Mouse (Mus musculus) midbrain, embryonic 11.5 days (tissue): Measurements from ENCODE around the gene Ccdc148. TPM values are rescaled to one million over a fixed set of nuclear protein-coding genes. Genes with fewer than 3 reads are reported as not detected.

Experiments used
- ATAC-seq: fragments of 200-750 bp; cut with Nextera tagmentation; 2 replicates; pipeline ENCODE4 v1.8.0; 2017; ENCODE audit warnings: moderate TSS enrichment, moderate library complexity; ENCODE audit not compliant: low FRiP score
- DNase-seq: peaks from one replicate; pipeline ENCODE4 v3.0.0; 2015; ENCODE audit warnings: low spot score; ENCODE audit errors: missing footprints
- H3K27ac ChIP-seq: fragments of 300-500 bp; sonication (generic); 2 replicates; pipeline ENCODE4 v1.5.1; 2014; ENCODE audit warnings: low read depth, low read length
- H3K27me3 ChIP-seq: fragments of 300-500 bp; sonication (generic); 2 replicates; pipeline ENCODE4 v1.6.1; 2014; ENCODE audit warnings: mild to moderate bottlenecking, low read length, moderate library complexity, mixed read lengths; ENCODE audit not compliant: control insufficient read depth, insufficient read depth
- H3K36me3 ChIP-seq: fragments of 300-500 bp; sonication (generic); 2 replicates; pipeline ENCODE4 v1.6.1; 2014; ENCODE audit warnings: mild to moderate bottlenecking, low read length, moderate library complexity, mixed read lengths; ENCODE audit not compliant: control insufficient read depth, insufficient read depth
- H3K4me1 ChIP-seq: fragments of 300-500 bp; sonication (generic); 2 replicates; pipeline ENCODE4 v1.6.1; 2014; ENCODE audit warnings: low read length; ENCODE audit not compliant: control insufficient read depth, insufficient read depth
- H3K4me2 ChIP-seq: fragments of 300-500 bp; sonication (generic); 2 replicates; pipeline ENCODE4 v1.6.1; 2014; ENCODE audit warnings: mild to moderate bottlenecking, moderate library complexity
- H3K4me3 ChIP-seq: fragments of 300-500 bp; sonication (generic); 2 replicates; pipeline ENCODE4 v1.5.1; 2014; ENCODE audit warnings: low read depth, low read length
- H3K9ac ChIP-seq: fragments of 300-500 bp; sonication (generic); 2 replicates; pipeline ENCODE4 v1.6.1; 2014; ENCODE audit warnings: low read length
- H3K9me3 ChIP-seq: fragments of 300-500 bp; sonication (generic); 2 replicates; pipeline ENCODE4 v1.6.1; 2016; ENCODE audit warnings: low read length; ENCODE audit not compliant: control insufficient read depth
- WGBS: fragments of 180-500 bp; shearing (Covaris S2); extraction: QIAGEN DNeasy Blood & Tissue Kit; methylation state at CpG from one replicate; pipeline ENCODE4 v1.1.7; 2014; 5-methylcytosine and 5-hydroxymethylcytosine counted together
- polyA plus RNA-seq: library from polyadenylated mRNA; unstranded; fragments of >200 nt; fragmentation: Nextera tagmentation; extraction: Ambion mirVana; gene quantifications from 2 replicates; pipeline ENCODE4 v1.2.1, GENCODE M21; 2014

Gene Ccdc148
- polyA plus RNA-seq, 1 experiment from 2014 or later, result 0.55 TPM

- WGBS, result 53% methylated on average over 6 of the region's 6 CpGs
- H3K4me1 ChIP-seq, result peaks cover 7% of the 10 kb centered on the region; the same call in 1 of the 2 replicates
- H3K27me3 ChIP-seq, result no peaks in the 10 kb centered on the region
- H3K9ac ChIP-seq, result no peak overlapping the region
- no peaks in the 10 kb centered on the region for H3K36me3 ChIP-seq
- no peak for DNase-seq
- no peak overlapping the region for H3K4me3 ChIP-seq
- H3K9me3 ChIP-seq, result no peaks in the 10 kb centered on the region
- H3K27ac ChIP-seq, result no peak overlapping the region
- H3K4me2 ChIP-seq, result no peak overlapping the region
- no peak for ATAC-seq
Measured at GRCm38 (mm10) chr2:59048775-59049451, 111.6 kb downstream of the Ccdc148 start.

DNA sequence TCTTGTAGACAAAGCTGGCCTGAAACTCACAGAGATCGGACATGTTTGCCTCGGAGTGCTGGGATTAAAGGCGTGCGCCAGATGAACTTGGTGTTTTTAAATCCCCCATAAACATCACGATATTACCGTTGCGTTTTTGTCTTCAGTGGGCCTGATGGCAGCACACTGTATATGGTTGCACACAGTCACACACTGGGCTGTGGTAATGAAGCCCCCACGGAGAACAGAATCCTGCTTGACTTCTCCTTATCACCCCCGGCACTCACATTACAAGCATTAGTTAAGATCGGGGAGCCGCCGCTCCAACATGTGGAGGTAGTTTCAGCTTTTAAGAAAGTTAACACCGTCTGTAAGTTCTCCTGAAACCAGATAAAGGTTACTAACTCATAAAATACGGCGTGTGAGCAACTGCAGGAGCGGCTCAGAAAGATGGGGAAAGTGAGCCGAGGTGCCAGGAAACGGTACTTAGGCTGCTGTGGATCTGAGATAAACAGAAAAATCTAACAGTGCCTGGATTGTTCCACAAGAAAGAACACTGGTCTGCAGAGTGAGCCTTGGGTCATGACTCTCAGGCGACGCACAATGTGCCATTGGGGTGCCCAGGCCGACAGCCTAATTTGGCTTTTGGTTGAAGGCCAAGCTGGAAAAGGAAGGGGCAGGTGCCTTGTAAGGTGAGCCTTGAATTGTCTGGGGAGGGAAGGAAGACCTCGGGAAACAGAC lies 117.0 kb downstream of the Ccdc148 start:
- no peaks in the 10 kb centered on the region for H3K36me3 ChIP-seq
- no peak overlapping the region for H3K4me3 ChIP-seq
- DNase-seq (no peak), ATAC-seq (no peak)
- no peak overlapping the region for H3K9ac ChIP-seq
- H3K9me3 ChIP-seq, result no peaks in the 10 kb centered on the region
- no peaks in the 10 kb centered on the region for H3K4me1 ChIP-seq
- no peaks in the 10 kb centered on the region for H3K27me3 ChIP-seq
- no peak overlapping the region for H3K4me2 ChIP-seq
- H3K27ac ChIP-seq, result no peak overlapping the region
- 83% methylated on average over 22 of the region's 22 CpGs for WGBS

GRCm38 (mm10) chr2:59042616-59043015 lies 117.9 kb downstream of the Ccdc148 start:
- no peak overlapping the region for H3K4me2 ChIP-seq
- no peaks in the 10 kb centered on the region for H3K4me1 ChIP-seq
- no peaks in the 10 kb centered on the region for H3K36me3 ChIP-seq
- no peaks in the 10 kb centered on the region for H3K9me3 ChIP-seq
- no peak for ATAC-seq
- DNase-seq, result no peak
- no peaks in the 10 kb centered on the region for H3K27me3 ChIP-seq
- H3K9ac ChIP-seq, result no peak overlapping the region
- H3K4me3 ChIP-seq, result no peak overlapping the region
- 66% methylated on average over 13 of the region's 13 CpGs for WGBS
- H3K27ac ChIP-seq, result no peak overlapping the region

GRCm38 (mm10) chr2:59036433-59036832 lies 124.0 kb downstream of the Ccdc148 start:
- Histone ChIP-seq H3K36me3 (no peaks in the 10 kb centered on the region), H3K27ac (no peak overlapping the region), H3K4me3 (no peak overlapping the region), H3K9ac (no peak overlapping the region), H3K4me1 (no peaks in the 10 kb centered on the region), H3K9me3 (no peaks in the 10 kb centered on the region), H3K4me2 (no peak overlapping the region), H3K27me3 (no peaks in the 10 kb centered on the region)
- WGBS, result 74% methylated on average over 6 of the region's 6 CpGs
- DNase-seq (no peak), ATAC-seq (no peak)

GRCm38 (mm10) chr2:59035206-59035605 lies 125.3 kb downstream of the Ccdc148 start:
- Histone ChIP-seq H3K4me3 (no peak overlapping the region), H3K9me3 (no peaks in the 10 kb centered on the region), H3K4me2 (no peak overlapping the region), H3K36me3 (no peaks in the 10 kb centered on the region), H3K27ac (no peak overlapping the region), H3K4me1 (no peaks in the 10 kb centered on the region), H3K27me3 (no peaks in the 10 kb centered on the region), H3K9ac (no peak overlapping the region)
- DNase-seq, result no peak
- ATAC-seq, result no peak
- WGBS, result 79% methylated on average over 3 of the region's 3 CpGs

DNA sequence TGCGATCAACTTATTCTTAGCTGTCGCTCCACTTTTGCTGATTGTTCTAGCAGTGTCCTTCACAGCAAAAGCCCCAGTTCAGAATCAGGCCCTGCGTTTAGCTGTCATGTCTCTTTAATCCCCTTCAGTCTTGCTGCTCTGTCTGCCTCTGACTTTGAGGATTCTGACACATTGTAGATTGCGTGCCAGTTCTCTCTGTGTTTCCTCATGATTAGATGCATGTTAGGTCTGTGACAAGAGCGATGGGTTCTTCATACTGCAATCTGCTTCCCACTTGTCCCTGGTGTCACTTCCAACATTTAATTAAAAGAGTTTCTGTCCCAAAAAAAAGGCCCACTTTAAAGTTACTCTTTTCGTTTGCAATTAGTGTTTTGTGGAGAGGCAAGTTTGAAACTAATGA lies 126.2 kb downstream of the Ccdc148 start:
- ATAC-seq, result no peak
- WGBS, result 85% methylated on average over 6 of the region's 6 CpGs

GRCm38 (mm10) chr2:59024558-59024957 lies 135.9 kb downstream of the Ccdc148 start:
- ATAC-seq (no peak), DNase-seq (no peak)
- 84% methylated on average over 3 of the region's 3 CpGs for WGBS

More for the DNA sequence above, 126.2 kb downstream of the Ccdc148 start:
- Histone ChIP-seq H3K9me3 (no peaks in the 10 kb centered on the region), H3K9ac (no peak overlapping the region), H3K27me3 (no peaks in the 10 kb centered on the region), H3K4me1 (no peaks in the 10 kb centered on the region), H3K4me2 (no peak overlapping the region), H3K36me3 (no peaks in the 10 kb centered on the region), H3K27ac (no peak overlapping the region), H3K4me3 (no peak overlapping the region)
- no peak for DNase-seq

GRCm38 (mm10) chr2:59007356-59007755 lies 153.1 kb downstream of the Ccdc148 start:
- H3K27me3 ChIP-seq, result no peaks in the 10 kb centered on the region
- no peaks in the 10 kb centered on the region for H3K4me1 ChIP-seq
- 95% methylated on average over 5 of the region's 5 CpGs for WGBS
- no peak overlapping the region for H3K4me2 ChIP-seq
- H3K9me3 ChIP-seq, result no peaks in the 10 kb centered on the region
- H3K36me3 ChIP-seq, result no peaks in the 10 kb centered on the region
- H3K9ac ChIP-seq, result no peak overlapping the region
- no peak overlapping the region for H3K4me3 ChIP-seq
- DNase-seq (no peak), ATAC-seq (no peak)
- no peak overlapping the region for H3K27ac ChIP-seq

More at GRCm38 (mm10) chr2:59024558-59024957, 135.9 kb downstream of the Ccdc148 start:
- Histone ChIP-seq H3K9ac (no peak overlapping the region), H3K36me3 (no peaks in the 10 kb centered on the region), H3K4me1 (no peaks in the 10 kb centered on the region), H3K9me3 (no peaks in the 10 kb centered on the region), H3K27ac (no peak overlapping the region), H3K27me3 (no peaks in the 10 kb centered on the region), H3K4me2 (no peak overlapping the region), H3K4me3 (no peak overlapping the region)

DNA sequence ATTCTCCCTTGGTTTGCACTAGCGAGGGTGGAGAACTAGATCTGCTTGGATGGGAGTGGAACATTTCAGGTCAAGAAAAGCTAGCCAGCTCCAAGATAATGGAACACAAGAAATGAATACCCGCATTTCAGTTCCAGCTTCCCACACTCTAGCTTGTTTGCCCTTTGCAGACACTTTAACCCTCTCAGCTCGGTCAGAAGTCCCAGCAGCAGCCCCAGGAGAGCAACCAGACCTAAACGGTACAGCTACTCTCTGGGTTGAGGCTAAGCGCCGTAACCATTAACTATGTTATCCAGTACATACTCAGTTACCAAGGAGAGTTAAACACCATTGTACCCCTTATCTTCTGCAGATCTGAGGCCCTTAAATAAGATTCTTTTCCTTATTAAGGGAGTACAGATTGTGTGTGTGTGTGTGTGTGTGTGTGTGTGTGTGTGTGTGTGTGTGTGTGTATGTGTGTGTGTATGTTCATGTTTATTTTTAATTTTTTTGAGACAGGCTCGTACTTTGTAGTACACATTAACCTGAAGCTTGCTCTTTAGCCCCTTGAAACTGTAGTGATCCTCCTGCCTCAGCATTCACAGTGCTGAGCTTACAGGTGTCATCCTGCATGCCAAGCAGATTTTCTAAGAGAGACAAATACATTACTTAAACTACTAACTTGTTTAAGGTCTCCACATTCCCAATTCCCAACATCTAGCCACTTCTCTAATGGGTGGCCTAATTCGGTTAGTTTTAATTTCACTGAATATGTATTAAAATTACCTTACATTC lies 153.7 kb downstream of the Ccdc148 start:
- H3K27me3 ChIP-seq, result no peaks in the 10 kb centered on the region
- H3K4me2 ChIP-seq, result no peak overlapping the region
- H3K4me3 ChIP-seq, result no peak overlapping the region
- H3K9ac ChIP-seq, result no peak overlapping the region
- H3K4me1 ChIP-seq, result no peaks in the 10 kb centered on the region
- H3K36me3 ChIP-seq, result no peaks in the 10 kb centered on the region
- ATAC-seq (no peak), DNase-seq (no peak)
- no peaks in the 10 kb centered on the region for H3K9me3 ChIP-seq
- H3K27ac ChIP-seq, result no peak overlapping the region
- 88% methylated on average over 8 of the region's 8 CpGs for WGBS
